Mouse (Mus musculus): ENCODE results near the gene Kcnab2.

Kcnab2 gene

GRCm38 (mm10) chr4:152382528-152383252 lies 95.0 kb downstream of the Kcnab2 start:
- DNase-seq = no peak

GRCm38 (mm10) chr4:152365228-152365627 lies 112.4 kb downstream of the Kcnab2 start:
- no peak for DNase-seq

- no peak for DNase-seq
Measured at GRCm38 (mm10) chr4:152362180-152362579, 115.5 kb downstream of the Kcnab2 start.

GRCm38 (mm10) chr4:152360855-152361254 lies 116.8 kb downstream of the Kcnab2 start:
- DNase-seq = peak; percentile 44

- no peak for DNase-seq
Measured at GRCm38 (mm10) chr4:152359700-152360099, 118.0 kb downstream of the Kcnab2 start.

- DNase-seq = no peak
Measured at GRCm38 (mm10) chr4:152355672-152356071, 122.0 kb downstream of the Kcnab2 start.

GRCm38 (mm10) chr4:152353886-152354637 lies 123.6 kb downstream of the Kcnab2 start:
- DNase-seq = peak; percentile 62

GRCm38 (mm10) chr4:152351422-152352305 lies 126.0 kb downstream of the Kcnab2 start:
- peak; percentile 48 for DNase-seq

GRCm38 (mm10) chr4:152350722-152351421 lies 126.8 kb downstream of the Kcnab2 start:
- no peak for DNase-seq

GRCm38 (mm10) chr4:152349837-152350381 lies 127.8 kb downstream of the Kcnab2 start:
- DNase-seq = peak; percentile 26

GRCm38 (mm10) chr4:152345120-152345889 lies 132.4 kb downstream of the Kcnab2 start:
- DNase-seq = peak; percentile 87

GRCm38 (mm10) chr4:152344651-152345050 lies 133.0 kb downstream of the Kcnab2 start:
- peak; percentile 28 for DNase-seq

- DNase-seq = peak; percentile 29
Measured at GRCm38 (mm10) chr4:152343296-152343695, 134.4 kb downstream of the Kcnab2 start.

Measured in lung, postnatal 36 days (tissue).